Mouse (Mus musculus): Measurements from ENCODE around the gene Nkx2-3. TPM values are rescaled to one million over a fixed set of nuclear protein-coding genes. Genes with fewer than 3 reads are reported as not detected.

Gene Nkx2-3
- total and polyA plus RNA-seq, 3 experiments: not detected

GRCm38 (mm10) chr19:43579081-43579796, 32.9 kb upstream of the Nkx2-3 start:
- no peak overlapping the region for H3K27ac ChIP-seq
- intact Hi-C loops (cut with DNase I): no loop called here
- H3K36me3 ChIP-seq (ENCODE audit: control insufficient read depth, insufficient read depth, low read length): no peaks in the 10 kb centered on the region
- H3K79me2 ChIP-seq (replicated peaks; ENCODE audit: control insufficient read depth, insufficient read depth, low read length): no peaks in the 10 kb centered on the region
- no peak overlapping the region for H3K4me3 ChIP-seq
- no peak for TF ChIP-seq POLR2A (IDR thresholded peaks at IDR 0.05; ENCODE audit: insufficient read depth, low read depth, low read length)
- no peak for TF ChIP-seq EP300 (IDR thresholded peaks at IDR 0.05; ENCODE audit: insufficient read depth, low read depth, low read length)
- no peak for TF ChIP-seq CTCF (IDR thresholded peaks at IDR 0.05)
- no peaks in the 10 kb centered on the region for H3K4me1 ChIP-seq (ENCODE audit: control insufficient read depth, insufficient read depth, low read length)
- 80% methylated on average over 13 of the region's 13 CpGs for WGBS
- DNase-seq: no peak
- no peak overlapping the region for H3K9ac ChIP-seq (ENCODE audit: low read depth, low read length)
- peaks cover 15% of the 10 kb centered on the region for H3K27me3 ChIP-seq (ENCODE audit: control insufficient read depth, insufficient read depth, low read length)

DNA sequence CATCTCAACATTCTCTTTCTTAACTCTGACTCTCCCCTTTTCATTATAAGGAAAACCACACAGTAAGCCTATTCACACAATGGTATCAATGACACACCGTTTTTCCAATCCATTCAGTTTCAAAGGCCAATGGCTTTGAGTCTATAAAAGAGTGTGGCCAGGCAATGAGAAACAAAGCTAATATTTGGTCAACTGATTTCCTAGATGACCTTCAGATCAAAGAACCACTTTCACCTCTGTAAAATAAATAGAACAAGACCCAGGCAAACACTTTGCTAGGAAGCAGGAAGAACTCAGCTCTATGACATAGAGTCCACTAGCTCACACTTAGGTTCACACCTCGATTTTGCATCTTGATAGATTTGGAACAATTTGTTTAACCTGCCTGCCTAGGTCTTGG, 30.9 kb upstream of the Nkx2-3 start:
- TF ChIP-seq CTCF (IDR thresholded peaks at IDR 0.05) (no peak), POLR2A (IDR thresholded peaks at IDR 0.05; ENCODE audit: insufficient read depth, low read depth, low read length) (no peak), EP300 (IDR thresholded peaks at IDR 0.05; ENCODE audit: insufficient read depth, low read depth, low read length) (no peak)
- intact Hi-C loops (cut with DNase I): no loop called here

DNA sequence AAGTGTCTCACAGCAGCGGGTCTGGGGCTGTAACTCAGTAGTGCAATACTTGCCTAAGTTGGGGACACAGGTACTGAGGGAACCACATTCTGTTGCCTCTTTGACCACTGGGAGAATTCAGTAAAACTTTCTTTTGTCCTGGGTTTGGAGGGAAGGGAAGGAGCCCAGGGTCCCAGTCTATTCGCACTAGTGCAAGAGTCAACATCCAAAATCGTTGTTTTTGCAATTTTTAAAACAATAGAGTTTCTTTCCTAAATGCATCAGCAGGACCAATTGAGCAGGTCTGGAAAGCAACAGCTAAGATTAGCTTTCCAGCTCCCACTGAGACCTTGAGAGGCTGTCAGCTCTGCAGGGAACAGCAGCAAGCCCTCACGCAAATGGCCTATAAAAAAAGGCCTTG, 28.9 kb upstream of the Nkx2-3 start:
- Histone ChIP-seq H3K4me1 (ENCODE audit: control insufficient read depth, insufficient read depth, low read length) (peaks cover 1% of the 10 kb centered on the region; the same call in 1 of the 2 replicates), H3K4me3 (no peak overlapping the region), H3K9ac (ENCODE audit: low read depth, low read length) (no peak overlapping the region), H3K27me3 (ENCODE audit: control insufficient read depth, insufficient read depth, low read length) (peaks cover 17% of the 10 kb centered on the region), H3K36me3 (ENCODE audit: control insufficient read depth, insufficient read depth, low read length) (no peaks in the 10 kb centered on the region), H3K79me2 (replicated peaks; ENCODE audit: control insufficient read depth, insufficient read depth, low read length) (no peaks in the 10 kb centered on the region), H3K27ac (no peak overlapping the region)
- DNase-seq: no peak
- no peak for TF ChIP-seq EP300 (IDR thresholded peaks at IDR 0.05; ENCODE audit: insufficient read depth, low read depth, low read length)
- TF ChIP-seq CTCF (IDR thresholded peaks at IDR 0.05): no peak
- TF ChIP-seq POLR2A (IDR thresholded peaks at IDR 0.05; ENCODE audit: insufficient read depth, low read depth, low read length): no peak
- WGBS: 26% methylated on average over 4 of the region's 4 CpGs
- intact Hi-C loops (cut with DNase I): no loop called here

More for the DNA sequence above, 30.9 kb upstream of the Nkx2-3 start:
- no peaks in the 10 kb centered on the region for H3K36me3 ChIP-seq (ENCODE audit: control insufficient read depth, insufficient read depth, low read length)
- H3K9ac ChIP-seq (ENCODE audit: low read depth, low read length): no peak overlapping the region
- 53% methylated on average over 2 of the region's 2 CpGs for WGBS
- no peak overlapping the region for H3K4me3 ChIP-seq
- H3K27ac ChIP-seq: no peak overlapping the region
- DNase-seq: no peak
- no peaks in the 10 kb centered on the region for H3K79me2 ChIP-seq (replicated peaks; ENCODE audit: control insufficient read depth, insufficient read depth, low read length)
- H3K4me1 ChIP-seq (ENCODE audit: control insufficient read depth, insufficient read depth, low read length): peaks cover 1% of the 10 kb centered on the region; the same call in 1 of the 2 replicates
- H3K27me3 ChIP-seq (ENCODE audit: control insufficient read depth, insufficient read depth, low read length): peaks cover 17% of the 10 kb centered on the region

GRCm38 (mm10) chr19:43583595-43583994, 28.5 kb upstream of the Nkx2-3 start:
- intact Hi-C loops (cut with DNase I): no loop called here
- no peaks in the 10 kb centered on the region for H3K36me3 ChIP-seq (ENCODE audit: control insufficient read depth, insufficient read depth, low read length)
- no peak for DNase-seq
- no peak overlapping the region for H3K27ac ChIP-seq
- no peak for TF ChIP-seq POLR2A (IDR thresholded peaks at IDR 0.05; ENCODE audit: insufficient read depth, low read depth, low read length)
- TF ChIP-seq CTCF (IDR thresholded peaks at IDR 0.05): no peak
- TF ChIP-seq EP300 (IDR thresholded peaks at IDR 0.05; ENCODE audit: insufficient read depth, low read depth, low read length): no peak
- WGBS: 4% methylated on average over 17 of the region's 17 CpGs
- no peak overlapping the region for H3K9ac ChIP-seq (ENCODE audit: low read depth, low read length)
- H3K4me1 ChIP-seq (ENCODE audit: control insufficient read depth, insufficient read depth, low read length): peaks cover 1% of the 10 kb centered on the region; the same call in 1 of the 2 replicates
- H3K27me3 ChIP-seq (ENCODE audit: control insufficient read depth, insufficient read depth, low read length): peaks cover 17% of the 10 kb centered on the region
- no peak overlapping the region for H3K4me3 ChIP-seq
- H3K79me2 ChIP-seq (replicated peaks; ENCODE audit: control insufficient read depth, insufficient read depth, low read length): no peaks in the 10 kb centered on the region

GRCm38 (mm10) chr19:43584788-43585187, 27.3 kb upstream of the Nkx2-3 start:
- Histone ChIP-seq H3K27me3 (ENCODE audit: control insufficient read depth, insufficient read depth, low read length) (peaks cover 17% of the 10 kb centered on the region), H3K4me3 (no peak overlapping the region), H3K4me1 (ENCODE audit: control insufficient read depth, insufficient read depth, low read length) (peaks cover 1% of the 10 kb centered on the region; the same call in 1 of the 2 replicates), H3K27ac (no peak overlapping the region), H3K79me2 (replicated peaks; ENCODE audit: control insufficient read depth, insufficient read depth, low read length) (no peaks in the 10 kb centered on the region), H3K9ac (ENCODE audit: low read depth, low read length) (no peak overlapping the region), H3K36me3 (ENCODE audit: control insufficient read depth, insufficient read depth, low read length) (no peaks in the 10 kb centered on the region)
- peak; percentile 36 to 53 for DNase-seq
- intact Hi-C loops (cut with DNase I): no loop called here
- 4% methylated on average over 13 of the region's 13 CpGs for WGBS
- TF ChIP-seq CTCF (IDR thresholded peaks at IDR 0.05): no peak
- no peak for TF ChIP-seq EP300 (IDR thresholded peaks at IDR 0.05; ENCODE audit: insufficient read depth, low read depth, low read length)
- TF ChIP-seq POLR2A (IDR thresholded peaks at IDR 0.05; ENCODE audit: insufficient read depth, low read depth, low read length): no peak

GRCm38 (mm10) chr19:43592026-43592425, 20.1 kb upstream of the Nkx2-3 start:
- WGBS: 63% methylated on average over 4 of the region's 4 CpGs
- H3K79me2 ChIP-seq (replicated peaks; ENCODE audit: control insufficient read depth, insufficient read depth, low read length): no peaks in the 10 kb centered on the region
- H3K27me3 ChIP-seq (ENCODE audit: control insufficient read depth, insufficient read depth, low read length): peaks cover 7% of the 10 kb centered on the region
- no peak for TF ChIP-seq CTCF (IDR thresholded peaks at IDR 0.05)
- no peak for TF ChIP-seq POLR2A (IDR thresholded peaks at IDR 0.05; ENCODE audit: insufficient read depth, low read depth, low read length)
- TF ChIP-seq EP300 (IDR thresholded peaks at IDR 0.05; ENCODE audit: insufficient read depth, low read depth, low read length): no peak
- no peak overlapping the region for H3K9ac ChIP-seq (ENCODE audit: low read depth, low read length)
- no peaks in the 10 kb centered on the region for H3K36me3 ChIP-seq (ENCODE audit: control insufficient read depth, insufficient read depth, low read length)
- no peak for DNase-seq
- no peaks in the 10 kb centered on the region for H3K4me1 ChIP-seq (ENCODE audit: control insufficient read depth, insufficient read depth, low read length)
- intact Hi-C loops (cut with DNase I): no loop called here
- H3K27ac ChIP-seq: no peak overlapping the region
- H3K4me3 ChIP-seq: no peak overlapping the region

Measured in heart, adult 2 months (tissue).